Mouse (Mus musculus): ENCODE results near the gene Abhd2.
"Not testable (repeated sequence)": the region's sequence is repeated elsewhere in the genome, so short reads cannot be mapped to it uniquely, and the experiment has no call there.

The Abhd2 gene

GRCm38 (mm10) chr7:79263776-79264175 is 9.2 kb upstream of the Abhd2 start:
- no peak for DNase-seq (ENCODE audit: low read depth in 1 of 2, low spot score in 2 of 2)

GRCm38 (mm10) chr7:79266228-79266627 is 6.8 kb upstream of the Abhd2 start:
- DNase-seq (ENCODE audit: low read depth in 1 of 2, low spot score in 2 of 2), result no peak

- DNase-seq (ENCODE audit: low read depth in 1 of 2, low spot score in 2 of 2), result no peak
Measured at GRCm38 (mm10) chr7:79267690-79268388, 5.2 kb upstream of the Abhd2 start.

GRCm38 (mm10) chr7:79268897-79269296 is 4.1 kb upstream of the Abhd2 start:
- no peak for DNase-seq (ENCODE audit: low read depth in 1 of 2, low spot score in 2 of 2)

- no peak for DNase-seq (ENCODE audit: low read depth in 1 of 2, low spot score in 2 of 2)
Measured at GRCm38 (mm10) chr7:79269411-79269810, 3.6 kb upstream of the Abhd2 start.

- DNase-seq (ENCODE audit: low read depth in 1 of 2, low spot score in 2 of 2), result no peak
Measured at GRCm38 (mm10) chr7:79269866-79270265, 3.1 kb upstream of the Abhd2 start.

- no peak for DNase-seq (ENCODE audit: low read depth in 1 of 2, low spot score in 2 of 2)
Measured at GRCm38 (mm10) chr7:79270961-79271387, 2.0 kb upstream of the Abhd2 start.

- no peak for DNase-seq (ENCODE audit: low read depth in 1 of 2, low spot score in 2 of 2)
Measured at GRCm38 (mm10) chr7:79271861-79272788, 874 bp upstream of the Abhd2 start.

GRCm38 (mm10) chr7:79273738-79274472 is 906 bp downstream of the Abhd2 start:
- no peak for DNase-seq (ENCODE audit: low read depth in 1 of 2, low spot score in 2 of 2)

- no peak for DNase-seq (ENCODE audit: low read depth in 1 of 2, low spot score in 2 of 2)
Measured at GRCm38 (mm10) chr7:79274473-79275010, 1.5 kb downstream of the Abhd2 start.

- no peak for DNase-seq (ENCODE audit: low read depth in 1 of 2, low spot score in 2 of 2)
Measured at GRCm38 (mm10) chr7:79275345-79275744, 2.3 kb downstream of the Abhd2 start.

GRCm38 (mm10) chr7:79278432-79278831 is 5.4 kb downstream of the Abhd2 start:
- DNase-seq (ENCODE audit: low read depth in 1 of 2, low spot score in 2 of 2), result no peak

GRCm38 (mm10) chr7:79279376-79280029 is 6.5 kb downstream of the Abhd2 start:
- DNase-seq (ENCODE audit: low read depth in 1 of 2, low spot score in 2 of 2), result no peak

GRCm38 (mm10) chr7:79282883-79283670 is 10.1 kb downstream of the Abhd2 start:
- no peak for DNase-seq (ENCODE audit: low read depth in 1 of 2, low spot score in 2 of 2)

- not testable (repeated sequence) for DNase-seq (ENCODE audit: low read depth in 1 of 2, low spot score in 2 of 2)
Measured at GRCm38 (mm10) chr7:79283671-79283941, 10.6 kb downstream of the Abhd2 start.

GRCm38 (mm10) chr7:79284160-79284888 is 11.3 kb downstream of the Abhd2 start:
- no peak for DNase-seq (ENCODE audit: low read depth in 1 of 2, low spot score in 2 of 2)

- no peak for DNase-seq (ENCODE audit: low read depth in 1 of 2, low spot score in 2 of 2)
Measured at GRCm38 (mm10) chr7:79284889-79285280, 11.9 kb downstream of the Abhd2 start.

- DNase-seq (ENCODE audit: low read depth in 1 of 2, low spot score in 2 of 2), result no peak
Measured at GRCm38 (mm10) chr7:79285408-79285807, 12.4 kb downstream of the Abhd2 start.

- no peak for DNase-seq (ENCODE audit: low read depth in 1 of 2, low spot score in 2 of 2)
Measured at GRCm38 (mm10) chr7:79287226-79287625, 14.2 kb downstream of the Abhd2 start.

GRCm38 (mm10) chr7:79287928-79288327 is 14.9 kb downstream of the Abhd2 start:
- no peak for DNase-seq (ENCODE audit: low read depth in 1 of 2, low spot score in 2 of 2)
